Comparison of ENCODE assay signal across 20 mouse cellular contexts in the genomic region with DNA sequence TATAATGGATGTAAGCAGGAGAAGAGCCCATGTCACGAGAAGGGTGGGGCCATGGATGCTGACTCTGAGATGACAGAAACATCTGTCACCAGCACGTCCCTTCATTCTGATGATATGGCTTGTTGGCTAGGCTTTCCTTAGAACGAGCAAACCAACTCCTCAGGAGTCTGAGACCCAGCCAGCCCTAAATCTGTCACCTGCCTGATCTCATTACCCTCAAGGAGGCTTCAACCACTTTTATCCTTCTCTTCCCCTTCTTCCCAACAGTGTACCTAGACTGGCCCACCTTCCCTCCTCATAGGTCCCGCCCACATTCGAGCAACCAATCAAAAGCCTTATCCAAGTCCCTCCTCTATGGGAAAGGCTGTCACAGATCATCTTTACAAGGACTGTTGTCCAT.
A peak's percentile ranks its signal among the peaks of the same experiment; 100 is the strongest.
DNase-seq lines count a peak whose midpoint lies in the region; TF ChIP-seq lines count a peak whose summit lies in the region.
"Had no signal": no experiment of that assay in that cellular context is flagged by ENCODE, and none has a peak within 500 bp of the region (broad histone marks: within the 10 kb centered on the region; RNA-seq: fewer than 3 reads in every experiment).

No protein-coding gene starts in this region.

- 50% methylated on average over 5 of the region's 5 CpGs for WGBS in cerebellum, adult 2 months

- TF ChIP-seq CTCF in cerebellum, adult 2 months (IDR thresholded peaks at IDR 0.05; ENCODE audit: borderline replicate concordance, insufficient read depth, low read depth, low read length) = no peak
- no peak for TF ChIP-seq CTCF in left cerebral cortex, adult 2 months (IDR thresholded peaks at IDR 0.05)

- H3K4me1 ChIP-seq in cerebellum, adult 2 months (ENCODE audit: control insufficient read depth, insufficient read depth, low read length) = peaks cover 11% of the 10 kb centered on the region

- intact Hi-C loops in left cerebral cortex, postnatal 4 days (cut with DNase I) = no loop called here
- intact Hi-C loops in left cerebral cortex, adult 2 months (cut with DNase I) = no loop called here

- H3K27me3 ChIP-seq in cerebellum, adult 2 months (ENCODE audit: control insufficient read depth, insufficient read depth, low read length) = no peaks in the 10 kb centered on the region
- H3K27me3 ChIP-seq: CH12.LX had no signal

- no peak overlapping the region for H3K27ac ChIP-seq in cerebellum, adult 2 months (ENCODE audit: insufficient read depth, low read length)
- no peak overlapping the region for H3K27ac ChIP-seq in left cerebral cortex, adult 2 months

- TF ChIP-seq POLR2A in cerebellum, adult 2 months (IDR thresholded peaks at IDR 0.05; ENCODE audit: borderline replicate concordance, insufficient read depth, low read length) = no peak

- DNase-seq in cerebellum, postnatal 10 days = peak; percentile 66 to 74
- no peak for DNase-seq in cerebellum, adult 2 months
- DNase-seq in cerebellum, postnatal 14 days = peak; percentile 42 to 69
- no peak for DNase-seq in cerebellum, adult 18-20 months
- DNase-seq in left cerebral cortex, postnatal 4 days = peak; percentile 21
- no peak for DNase-seq in left cerebral cortex, adult 2 months (ENCODE audit: extremely low spot score in 1 of 2, low spot score in 2 of 2)
- peak; percentile 18 for DNase-seq in R1 (ENCODE audit: low read depth, low spot score)
- DNase-seq in T-cell, adult 2 months (ENCODE audit: low spot score) = no peak
- DNase-seq: adrenal gland, adult 2 months; adrenal gland, adult 8-10 months; adrenal gland, postnatal 10 days; adrenal gland, postnatal 14 days; adrenal gland, postnatal 25 days; adrenal gland, postnatal 36 days; B cell, adult 2 months; cerebellum, adult 11 months; cerebellum, adult 11-12 months; cerebellum, adult 8-10 months; cerebellum, adult 9-10 months had no signal

- H3K4me3 ChIP-seq in cerebellum, adult 2 months (replicated peaks; ENCODE audit: insufficient read depth, low read depth, low read length) = no peak overlapping the region
- H3K4me3 ChIP-seq in left cerebral cortex, adult 2 months = no peak overlapping the region

Comparison
In these comparisons a context has a peak if more than half of its experiments do, and no peak if none do; other contexts are left out.
1. DNase-seq: peak in cerebellum, postnatal 10 days (2 of 2), cerebellum, postnatal 14 days (2 of 2), left cerebral cortex, postnatal 4 days (single experiment) and R1 (single experiment); none in cerebellum, adult 2 months (0 of 2), cerebellum, adult 18-20 months (0 of 2), left cerebral cortex, adult 2 months (0 of 2) and T-cell, adult 2 months (single experiment).